Mouse (Mus musculus) neural tube, embryonic 14.5 days (tissue): ENCODE results near the gene Phldb2. TPM values are rescaled to one million over a fixed set of nuclear protein-coding genes. Genes with fewer than 3 reads are reported as not detected.

Experiments
- ATAC-seq: fragments of 200-750 bp; cut with Nextera tagmentation; 2 replicates; pipeline ENCODE4 v1.8.0; 2017; ENCODE audit warnings: low read depth, mild to moderate bottlenecking, moderate TSS enrichment, moderate library complexity
- H3K27ac ChIP-seq: fragments of 300-500 bp; sonication (generic); 2 replicates; pipeline ENCODE4 v1.5.1; 2014; ENCODE audit warnings: low read depth, mild to moderate bottlenecking, control low read depth, low read length, moderate library complexity, mixed read lengths
- H3K27me3 ChIP-seq: fragments of 300-500 bp; sonication (generic); 2 replicates; pipeline ENCODE4 v1.6.1; 2014; ENCODE audit warnings: low read length; ENCODE audit not compliant: control insufficient read depth, insufficient read depth
- H3K36me3 ChIP-seq: fragments of 300-500 bp; sonication (generic); 2 replicates; pipeline ENCODE4 v1.6.1; 2014; ENCODE audit warnings: low read length, mixed read lengths; ENCODE audit not compliant: control insufficient read depth, insufficient read depth
- H3K4me1 ChIP-seq: fragments of 300-500 bp; sonication (generic); 2 replicates; pipeline ENCODE4 v1.6.1; 2014; ENCODE audit warnings: low read length; ENCODE audit not compliant: control insufficient read depth, insufficient read depth
- H3K4me2 ChIP-seq: fragments of 300-500 bp; sonication (generic); 2 replicates; pipeline ENCODE4 v1.6.1; 2014; ENCODE audit warnings: mild to moderate bottlenecking, low read depth, low read length, control low read depth
- H3K4me3 ChIP-seq: fragments of 300-500 bp; sonication (generic); 2 replicates; pipeline ENCODE4 v1.5.1; 2014; ENCODE audit warnings: low read depth, low read length, control low read depth, mixed read lengths
- H3K9ac ChIP-seq: fragments of 300-500 bp; sonication (generic); replicated peaks from 2 replicates; pipeline ENCODE4 v1.6.1; 2014; ENCODE audit warnings: low read depth, mild to moderate bottlenecking, control low read depth, low read length, mixed read lengths
- H3K9me3 ChIP-seq: fragments of 300-500 bp; sonication (generic); 2 replicates; pipeline ENCODE4 v1.6.1; 2016; ENCODE audit warnings: low read length; ENCODE audit not compliant: control insufficient read depth
- WGBS: fragments of 180-500 bp; shearing (Covaris S2); extraction: QIAGEN DNeasy Blood & Tissue Kit; methylation state at CpG from one replicate; pipeline ENCODE4 v1.1.7; 2014; 5-methylcytosine and 5-hydroxymethylcytosine counted together
- polyA plus RNA-seq: library from polyadenylated mRNA; unstranded; fragments of >200 nt; fragmentation: Nextera tagmentation; extraction: Ambion mirVana; gene quantifications from 2 replicates; pipeline ENCODE4 v1.2.1, GENCODE M21; 2014

The Phldb2 gene
- polyA plus RNA-seq, 1 experiment from 2014 or later, result 4.2 TPM

DNA sequence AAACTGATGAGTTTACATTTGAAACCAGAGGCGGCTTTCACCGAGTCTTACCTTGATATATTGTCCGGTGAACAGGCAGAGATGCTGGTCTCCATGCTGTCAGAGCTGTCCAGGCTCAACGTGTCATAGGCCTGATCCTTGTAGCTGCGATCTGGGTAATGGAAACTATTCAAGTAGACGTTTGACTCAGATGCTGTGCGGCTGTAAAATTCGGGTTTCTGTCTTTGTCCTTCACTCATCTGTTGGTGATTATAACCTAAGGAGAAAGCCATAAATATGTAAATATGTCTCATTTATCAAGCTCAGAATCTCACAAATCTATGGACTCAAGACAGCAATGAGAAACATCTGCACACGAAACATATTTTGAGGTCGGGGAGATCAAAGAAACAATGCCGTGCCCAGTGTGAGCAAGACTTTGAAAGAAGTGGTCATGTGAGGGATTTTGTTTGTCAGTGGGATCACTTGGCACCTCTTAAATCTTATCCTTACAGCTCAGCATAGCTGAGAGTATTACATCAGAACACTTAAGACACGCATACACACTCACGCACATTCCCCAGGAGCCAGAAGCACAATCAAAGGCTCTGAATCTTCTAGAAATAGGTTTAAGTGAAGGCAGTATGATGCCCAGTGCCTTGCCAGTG lies 190.4 kb downstream of the Phldb2 start:
- 67% methylated on average over 13 of the region's 13 CpGs for WGBS
- ATAC-seq, result no peak
- Histone ChIP-seq H3K9ac (no peak overlapping the region), H3K27ac (no peak overlapping the region), H3K4me2 (no peak overlapping the region), H3K4me1 (no peaks in the 10 kb centered on the region), H3K36me3 (no peaks in the 10 kb centered on the region), H3K9me3 (no peaks in the 10 kb centered on the region), H3K27me3 (no peaks in the 10 kb centered on the region), H3K4me3 (no peak overlapping the region)

DNA sequence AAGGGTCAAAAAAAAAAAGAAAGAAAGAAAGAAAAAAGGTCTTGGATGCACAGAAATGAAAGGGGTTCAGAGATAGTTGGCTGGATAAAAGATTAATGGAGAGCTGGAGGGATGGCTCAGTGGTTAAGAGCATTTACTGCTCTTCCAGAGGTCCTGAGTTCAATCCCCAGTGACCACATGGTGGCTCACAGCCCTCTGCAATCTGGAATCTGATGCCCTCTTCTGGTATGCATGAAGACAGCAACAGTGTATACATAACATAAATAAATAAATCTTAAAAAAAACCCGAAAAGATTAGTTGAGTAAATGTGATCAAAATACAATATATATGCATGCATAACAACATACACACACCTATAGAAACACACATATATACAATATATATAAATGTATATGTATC lies 192.0 kb downstream of the Phldb2 start:
- no peaks in the 10 kb centered on the region for H3K27me3 ChIP-seq
- H3K9ac ChIP-seq, result no peak overlapping the region
- 83% methylated on average over 1 of the region's 1 CpGs for WGBS
- H3K4me2 ChIP-seq, result no peak overlapping the region
- no peaks in the 10 kb centered on the region for H3K4me1 ChIP-seq
- no peak overlapping the region for H3K27ac ChIP-seq
- no peaks in the 10 kb centered on the region for H3K36me3 ChIP-seq
- ATAC-seq, result no peak
- no peak overlapping the region for H3K4me3 ChIP-seq
- H3K9me3 ChIP-seq, result no peaks in the 10 kb centered on the region

DNA sequence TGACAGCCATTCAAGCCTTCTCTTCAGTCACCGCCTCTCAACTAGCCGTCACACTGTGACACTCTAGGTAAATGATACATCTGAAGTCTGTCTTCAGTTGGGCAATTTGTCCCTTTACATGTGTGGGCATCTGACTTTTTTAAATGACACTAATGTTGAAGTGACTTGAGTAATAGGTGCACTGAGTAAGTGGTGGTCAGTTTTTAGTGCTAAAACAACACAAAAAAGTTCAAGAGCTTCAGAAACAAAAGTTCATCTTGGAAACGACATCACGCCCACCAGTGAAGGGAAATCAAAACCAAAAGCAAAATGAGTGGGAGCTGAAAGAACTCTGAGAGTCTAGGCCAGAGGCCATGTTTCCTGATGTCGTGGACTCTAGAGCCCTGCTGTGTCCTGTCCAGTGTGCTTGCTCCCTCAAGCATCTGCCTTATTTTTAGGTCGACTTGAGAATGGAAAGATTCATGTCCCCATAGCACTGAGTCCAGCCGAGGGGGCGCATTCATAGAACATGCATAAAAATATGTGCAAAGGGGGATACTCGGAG lies 194.6 kb downstream of the Phldb2 start:
- Histone ChIP-seq H3K4me1 (no peaks in the 10 kb centered on the region), H3K9ac (no peak overlapping the region), H3K4me2 (no peak overlapping the region), H3K9me3 (no peaks in the 10 kb centered on the region), H3K27me3 (no peaks in the 10 kb centered on the region), H3K4me3 (no peak overlapping the region), H3K36me3 (no peaks in the 10 kb centered on the region), H3K27ac (no peak overlapping the region)
- 86% methylated on average over 9 of the region's 9 CpGs for WGBS
- ATAC-seq, result no peak

DNA sequence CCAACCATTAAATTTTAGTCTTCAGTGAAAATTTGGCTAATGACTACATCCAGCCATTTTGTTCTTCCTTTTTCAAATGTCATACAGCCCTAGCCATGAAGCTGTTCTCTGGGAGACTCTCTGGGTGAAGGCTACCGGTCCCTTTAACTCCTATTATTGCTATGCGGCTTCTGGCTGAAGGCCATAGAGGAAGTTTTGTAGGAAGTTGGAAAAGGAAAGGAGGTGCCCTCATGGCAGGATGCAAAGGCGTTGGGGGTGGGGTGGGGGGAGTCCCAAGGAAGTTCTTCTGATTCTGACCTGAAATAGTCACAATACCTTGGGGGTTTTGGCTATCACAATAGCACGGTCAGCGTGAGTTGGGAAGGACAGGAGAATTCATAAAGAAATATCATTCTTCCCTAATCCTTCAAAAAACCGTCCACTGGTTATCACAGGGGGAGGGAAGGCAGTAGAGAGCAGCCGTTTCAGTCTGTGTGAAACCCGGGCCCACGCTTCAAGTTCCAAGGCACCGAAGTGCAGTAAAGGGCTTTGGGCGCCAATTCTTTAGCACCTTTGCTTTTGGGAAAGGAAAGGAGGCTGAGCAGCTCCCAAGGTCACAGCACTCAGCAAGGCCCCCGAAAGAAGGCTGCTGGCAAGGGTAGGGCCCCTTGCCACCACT lies 195.8 kb downstream of the Phldb2 start:
- Histone ChIP-seq H3K4me3 (no peak overlapping the region), H3K27ac (no peak overlapping the region), H3K9me3 (no peaks in the 10 kb centered on the region), H3K9ac (no peak overlapping the region), H3K27me3 (no peaks in the 10 kb centered on the region), H3K4me1 (no peaks in the 10 kb centered on the region), H3K36me3 (no peaks in the 10 kb centered on the region), H3K4me2 (no peak overlapping the region)
- 86% methylated on average over 12 of the region's 12 CpGs for WGBS
- peak; percentile 41; the same call in 1 of the 2 replicates for ATAC-seq

DNA sequence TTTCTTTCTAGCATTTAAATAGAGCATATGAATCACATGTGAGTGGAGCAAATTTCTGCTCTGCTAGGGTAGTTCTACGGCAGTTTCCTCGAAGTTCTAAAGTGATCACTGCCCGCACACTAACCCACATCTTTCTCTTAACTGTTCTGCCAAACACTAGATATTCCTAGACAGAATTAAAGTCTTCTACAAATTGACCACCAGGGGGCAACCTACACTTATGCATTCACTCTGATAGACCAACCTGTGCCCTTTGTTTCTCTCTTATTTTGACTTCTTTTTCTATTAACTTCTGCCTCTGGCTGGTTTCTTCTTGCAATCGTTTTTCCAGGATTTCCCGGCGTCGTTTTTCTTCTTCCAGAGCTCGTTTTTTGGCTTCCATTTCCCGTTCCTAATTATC lies 196.5 kb downstream of the Phldb2 start:
- H3K27ac ChIP-seq, result no peak overlapping the region
- no peak overlapping the region for H3K9ac ChIP-seq
- no peak overlapping the region for H3K4me3 ChIP-seq
- H3K36me3 ChIP-seq, result no peaks in the 10 kb centered on the region
- no peaks in the 10 kb centered on the region for H3K9me3 ChIP-seq
- no peak overlapping the region for H3K4me2 ChIP-seq
- no peaks in the 10 kb centered on the region for H3K27me3 ChIP-seq
- H3K4me1 ChIP-seq, result no peaks in the 10 kb centered on the region
- ATAC-seq, result peak; percentile 91
- WGBS, result 48% methylated on average over 9 of the region's 9 CpGs

DNA sequence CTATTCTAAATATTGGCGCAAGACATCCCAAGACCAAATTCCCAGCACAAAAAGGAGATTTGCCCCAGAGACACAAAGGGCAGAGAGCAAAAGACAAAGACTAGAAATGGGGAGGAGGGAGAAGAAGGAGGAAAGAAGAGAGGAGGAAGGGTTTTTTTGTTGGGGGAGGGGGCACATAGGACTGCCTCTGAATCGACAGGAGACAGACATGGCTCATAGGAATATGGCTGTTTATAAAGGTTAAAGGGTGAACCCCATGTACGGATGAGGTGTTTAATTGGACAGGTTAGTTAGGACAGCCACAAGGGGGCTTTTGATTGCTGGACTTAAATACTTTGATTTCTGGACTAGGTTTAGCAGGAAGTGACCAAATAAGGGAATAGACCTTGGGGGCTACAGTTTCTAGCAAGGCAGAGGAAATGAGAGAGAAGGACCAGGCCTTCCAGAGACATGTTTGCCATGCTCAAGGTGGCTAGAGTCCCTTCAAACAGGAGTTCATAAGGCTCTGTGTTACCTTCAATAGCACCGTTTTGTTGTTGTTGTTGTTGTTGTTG lies 209.7 kb downstream of the Phldb2 start:
- Histone ChIP-seq H3K9ac (no peak overlapping the region), H3K4me1 (0 out of 2 replicates have a peak, but pooled peaks cover 4% of the 10 kb centered on the region), H3K27ac (peak overlapping the region; percentile 92), H3K4me3 (peak overlapping the region; percentile 67; the same call in 1 of the 2 replicates), H3K36me3 (no peaks in the 10 kb centered on the region), H3K9me3 (no peaks in the 10 kb centered on the region), H3K27me3 (no peaks in the 10 kb centered on the region), H3K4me2 (peak overlapping the region; percentile 37; the same call in 1 of the 2 replicates)
- no peak for ATAC-seq
- WGBS, result 73% methylated on average over 4 of the region's 4 CpGs

DNA sequence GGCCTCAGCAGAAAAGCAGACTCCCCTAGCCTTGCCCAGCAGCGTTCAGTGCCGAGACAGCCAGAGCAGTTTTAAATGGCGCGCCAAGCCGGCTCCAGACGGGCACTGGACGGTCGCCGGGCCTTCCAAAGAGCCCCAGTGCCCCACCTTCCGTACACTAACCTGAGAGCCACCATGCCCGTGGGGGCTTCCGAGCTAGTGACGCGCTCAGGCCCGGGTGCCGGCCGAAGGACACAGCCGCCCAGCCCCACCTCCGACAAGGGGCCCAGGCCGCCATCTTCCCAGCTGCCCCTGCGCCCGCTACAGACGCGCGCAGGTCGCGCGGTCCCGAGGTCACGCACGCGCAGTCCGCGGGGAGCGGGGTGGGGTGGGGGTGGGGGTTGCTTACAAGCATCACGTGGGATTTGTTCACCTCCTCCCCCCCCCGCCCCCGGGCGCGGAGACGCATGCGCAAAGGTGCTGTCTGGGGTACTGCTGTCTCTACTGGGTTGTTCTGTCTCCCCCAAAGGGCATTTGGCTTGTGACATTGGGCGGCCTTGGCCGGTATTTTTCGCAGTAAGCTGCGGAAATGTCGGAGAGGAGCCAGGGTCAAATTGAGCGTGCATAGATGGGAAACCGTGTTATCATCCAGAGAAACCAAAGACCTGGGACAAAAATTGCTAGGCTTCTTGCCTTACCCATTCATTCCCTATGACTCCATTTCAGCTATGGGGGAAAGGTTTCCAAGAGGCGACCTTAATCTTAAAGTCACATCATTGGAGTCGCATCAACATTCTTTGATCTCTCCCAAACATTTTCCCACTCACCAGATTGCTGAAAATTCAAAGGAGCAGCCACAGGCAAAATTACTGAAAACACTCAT lies 210.6 kb downstream of the Phldb2 start, which contains the start of gene Abhd10:
TSS of gene Abhd10 (minus strand) at position 341 of the 862 bp plus-strand sequence.
- WGBS, result 2% methylated on average over 48 of the region's 51 CpGs
- H3K27me3 ChIP-seq, result no peaks in the 10 kb centered on the region
- H3K4me3 ChIP-seq, result peak within 1 kb of the TSS; percentile 67
- peak; percentile 97 for ATAC-seq
- no peaks in the 10 kb centered on the region for H3K9me3 ChIP-seq
- 0 out of 2 replicates have a peak, but pooled peaks cover 4% of the 10 kb centered on the region for H3K4me1 ChIP-seq
- H3K9ac ChIP-seq, result peak within 1 kb of the TSS; percentile 84
- no peaks in the 10 kb centered on the region for H3K36me3 ChIP-seq
- H3K27ac ChIP-seq, result peak within 1 kb of the TSS; percentile 92
- peak within 1 kb of the TSS; percentile 63 for H3K4me2 ChIP-seq

DNA sequence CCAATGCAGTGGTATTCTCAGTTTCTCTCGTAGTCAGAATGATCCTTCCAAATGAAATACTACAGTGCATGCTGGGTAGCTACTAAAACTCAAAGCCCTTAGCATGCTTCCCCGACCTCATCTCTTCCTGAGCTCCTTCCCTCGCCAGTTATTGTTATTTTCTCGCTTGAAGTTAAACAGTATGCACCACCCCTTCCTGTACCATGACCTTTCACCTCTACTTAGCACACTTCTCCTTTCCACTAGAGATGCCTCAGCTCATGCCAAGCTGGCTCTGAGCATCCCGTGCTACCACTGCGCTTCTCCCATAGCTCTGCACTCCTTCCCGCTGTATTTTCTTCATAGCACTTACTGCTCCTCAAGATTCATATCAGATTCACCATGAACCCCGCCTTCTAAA lies 215.5 kb downstream of the Phldb2 start:
- no peak for ATAC-seq
- Histone ChIP-seq H3K27me3 (no peaks in the 10 kb centered on the region), H3K9me3 (no peaks in the 10 kb centered on the region), H3K9ac (no peak overlapping the region), H3K36me3 (peaks cover 27% of the 10 kb centered on the region), H3K4me3 (no peak overlapping the region), H3K27ac (no peak overlapping the region), H3K4me1 (0 out of 2 replicates have a peak, but pooled peaks cover 4% of the 10 kb centered on the region), H3K4me2 (no peak overlapping the region)
- 93% methylated on average over 8 of the region's 8 CpGs for WGBS
